Mouse (Mus musculus) lung, postnatal 0 days (tissue): ENCODE measurements around the gene Gsdma.

Source experiments
- CTCF ChIP-seq: IDR thresholded peaks from 2 replicates; pipeline ENCODE4 v1.5.1; 2016; ENCODE audit warnings: antibody characterized with exemption, mild to moderate bottlenecking
- EP300 ChIP-seq: IDR thresholded peaks from 2 replicates; pipeline ENCODE4 v1.6.1; 2016; ENCODE audit warnings: antibody characterized with exemption, mild to moderate bottlenecking, control low read depth

DNA sequence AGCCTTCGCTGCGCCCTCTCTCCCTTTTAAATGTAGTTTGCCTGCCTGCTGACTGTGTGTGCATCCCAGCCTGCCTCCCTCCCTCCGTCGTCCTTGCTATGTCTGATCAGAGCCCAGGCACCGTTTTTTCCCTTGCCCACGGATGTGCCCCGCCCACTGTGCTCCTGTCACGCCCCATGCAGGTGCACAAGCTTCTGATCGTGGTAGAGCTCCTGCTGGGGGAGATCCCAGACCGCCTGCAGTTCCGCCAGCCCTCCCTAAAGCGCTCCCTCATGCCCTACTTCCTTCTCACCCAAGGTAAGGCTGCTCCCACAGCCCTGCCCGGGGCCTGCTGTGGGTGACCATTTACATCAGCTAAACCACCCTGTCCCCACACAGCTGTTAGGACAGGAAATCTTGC is 29.1 kb downstream of the Gsdma start:
- TF ChIP-seq EP300 (no peak), CTCF (no peak)
